Mouse (Mus musculus) cerebellum, adult 2 months (tissue): ENCODE results near the gene Smco2.

Experiments used
- CTCF ChIP-seq: fragments of 200-500 bp; IDR thresholded peaks from 2 replicates; pipeline ENCODE4 v1.5.1; 2011; ENCODE audit warnings: low read depth, mild to moderate bottlenecking, control low read depth, low read length, moderate library complexity, borderline replicate concordance; ENCODE audit not compliant: insufficient read depth
- POLR2A ChIP-seq: fragments of 200-500 bp; IDR thresholded peaks from 2 replicates; pipeline ENCODE4 v1.6.1; 2011; ENCODE audit warnings: low read length, control low read depth, borderline replicate concordance; ENCODE audit not compliant: insufficient read depth

- no peak for TF ChIP-seq CTCF
- no peak for TF ChIP-seq POLR2A
These were observed 26.9 kb downstream of the Smco2 start for GRCm38 (mm10) chr6:146876820-146877219.
